Mouse (Mus musculus) layer of hippocampus, adult 9-10 months (tissue): ENCODE data around the gene Selplg.

Experiments
- DNase-seq: peaks from one replicate; pipeline ENCODE4 v3.0.0; 2022; ENCODE audit warnings: low spot score

The Selplg gene

DNA sequence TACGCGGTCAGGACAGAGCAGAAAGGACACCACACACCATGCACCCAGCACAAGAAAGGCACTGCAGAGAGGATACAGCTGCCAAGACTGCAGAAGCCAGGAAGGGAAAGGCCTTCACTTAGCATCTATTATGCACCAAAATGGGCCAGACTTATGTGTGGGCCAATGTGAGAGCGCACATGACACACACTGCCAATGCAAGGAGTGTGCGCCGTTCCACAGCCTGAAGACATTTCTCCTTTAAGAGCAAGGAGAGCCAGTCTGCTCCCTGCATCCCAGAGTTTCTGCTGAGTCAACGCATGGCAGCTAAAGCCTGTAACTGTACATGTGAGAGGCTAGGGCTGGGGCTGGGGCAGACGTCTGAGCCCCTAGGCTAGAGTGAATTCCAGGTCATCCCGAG, 63.6 kb downstream of the Selplg start:
- no peak for DNase-seq
